Mouse (Mus musculus) MEL (cell line): Measurements from ENCODE around the gene Gm20388. TPM values are rescaled to one million over a fixed set of nuclear protein-coding genes. Genes with fewer than 3 reads are reported as not detected.

Source experiments
- DNase-seq: peaks from one replicate; pipeline ENCODE4 v3.0.0; 2011; ENCODE audit warnings: low read depth, low spot score
- H3K27ac ChIP-seq: 2 replicates; pipeline ENCODE4 v1.5.1; 2012; ENCODE audit warnings: low read depth, mild to moderate bottlenecking, control low read depth, low read length, moderate library complexity; ENCODE audit not compliant: control insufficient read depth
- H3K27me3 ChIP-seq, 2 experiments: fragments of 150-350 bp in 1 of 2; sonication (generic) in 1 of 2; 2 replicates each; pipeline ENCODE4 v1.6.1; 2012; ENCODE audit warnings: low read length in 2 of 2, mild to moderate bottlenecking in 2 of 2, improper control_type of control experiment in 1 of 2, moderate library complexity in 1 of 2; ENCODE audit not compliant: insufficient read depth in 2 of 2, control insufficient read depth in 1 of 2
- H3K36me3 ChIP-seq, 2 experiments: 2 replicates each; pipeline ENCODE4 v1.6.1; 2012 to 2014; ENCODE audit warnings: low read length in 2 of 2, improper control_type of control experiment in 1 of 2, inconsistent platforms in 1 of 2, mild to moderate bottlenecking in 1 of 2; ENCODE audit not compliant: insufficient read depth in 2 of 2, control insufficient read depth in 1 of 2
- H3K4me1 ChIP-seq, 2 experiments: fragments of 150-350 bp in 1 of 2; sonication (generic) in 1 of 2; 2 replicates each; pipeline ENCODE4 v1.6.1; 2012; ENCODE audit warnings: low read length in 2 of 2, improper control_type of control experiment in 1 of 2, mild to moderate bottlenecking in 1 of 2; ENCODE audit not compliant: insufficient read depth in 2 of 2, control insufficient read depth in 1 of 2
- H3K4me3 ChIP-seq, 2 experiments: fragments of 150-350 bp in 1 of 2; sonication (generic) in 1 of 2; 2 replicates each; pipeline ENCODE4 v1.5.1; 2012; ENCODE audit warnings: low read depth in 2 of 2, low read length in 2 of 2, mild to moderate bottlenecking in 2 of 2, moderate library complexity in 2 of 2, control low read depth in 1 of 2, improper control_type of control experiment in 1 of 2; ENCODE audit not compliant: control insufficient read depth in 1 of 2, insufficient read depth in 1 of 2
- H3K79me2 ChIP-seq: 2 replicates; pipeline ENCODE4 v1.6.1; 2012; ENCODE audit warnings: mild to moderate bottlenecking, low read length, moderate library complexity; ENCODE audit not compliant: control insufficient read depth, poor library complexity, insufficient read depth
- H3K9ac ChIP-seq: 2 replicates; pipeline ENCODE4 v1.6.1; 2012; ENCODE audit warnings: low read depth, mild to moderate bottlenecking, control low read depth, low read length, moderate library complexity; ENCODE audit not compliant: control insufficient read depth, poor library complexity, severe bottlenecking
- H3K9me3 ChIP-seq: fragments of 150-350 bp; sonication (generic); replicated peaks from 2 replicates; pipeline ENCODE4 v1.6.1; 2012; ENCODE audit warnings: mild to moderate bottlenecking, low read length, improper control_type of control experiment, moderate library complexity; ENCODE audit not compliant: insufficient read depth
- CHD1 ChIP-seq: IDR thresholded peaks from 2 replicates; pipeline ENCODE4 v1.6.1; 2012; ENCODE audit warnings: low read depth, mild to moderate bottlenecking, inconsistent platforms, low read length, improper control_type of control experiment
- CHD2 ChIP-seq: IDR thresholded peaks from 2 replicates; pipeline ENCODE4 v1.6.1; 2011; ENCODE audit warnings: low read length, improper control_type of control experiment
- CTCF ChIP-seq, 3 experiments: IDR thresholded peaks in 2 of 3; conservative IDR thresholded peaks in 1 of 3; 2 replicates each; pipeline ENCODE4 v1.5.1; 2011 to 2012; ENCODE audit warnings: low read length in 3 of 3, low read depth in 2 of 3, mild to moderate bottlenecking in 2 of 3, improper control_type of control experiment in 1 of 3, inconsistent platforms in 1 of 3, mixed read lengths in 1 of 3, moderate library complexity in 1 of 3; ENCODE audit not compliant: control insufficient read depth in 1 of 3, insufficient read depth in 1 of 3, poor library complexity in 1 of 3, severe bottlenecking in 1 of 3
- GATA1 ChIP-seq: IDR thresholded peaks from 2 replicates; pipeline ENCODE4 v1.6.1; 2011; ENCODE audit warnings: low read depth, low read length, improper control_type of control experiment
- HCFC1 ChIP-seq: IDR thresholded peaks from 2 replicates; pipeline ENCODE4 v1.6.1; 2012; ENCODE audit warnings: low read depth, mild to moderate bottlenecking, inconsistent platforms, low read length, improper control_type of control experiment, moderate library complexity
- JUND ChIP-seq: IDR thresholded peaks from 2 replicates; pipeline ENCODE4 v1.6.1; 2011; ENCODE audit warnings: low read depth, mild to moderate bottlenecking, improper control_type of control experiment, low read length
- KAT2A ChIP-seq: conservative IDR thresholded peaks from 2 replicates; pipeline ENCODE4 v1.6.1; 2012; ENCODE audit warnings: low read depth, low read length, improper control_type of control experiment, inconsistent platforms
- MAX ChIP-seq: IDR thresholded peaks from 2 replicates; pipeline ENCODE4 v1.6.1; 2011; ENCODE audit warnings: low read length, improper control_type of control experiment
- MYB ChIP-seq: IDR thresholded peaks from 2 replicates; pipeline ENCODE4 v1.6.1; 2011; ENCODE audit warnings: mild to moderate bottlenecking, low read depth, low read length, improper control_type of control experiment
- MYC ChIP-seq: IDR thresholded peaks from 2 replicates; pipeline ENCODE4 v1.6.1; 2011; ENCODE audit warnings: low read depth, mild to moderate bottlenecking, low read length, improper control_type of control experiment, moderate library complexity
- NELFE ChIP-seq: IDR thresholded peaks from 2 replicates; pipeline ENCODE4 v1.6.1; 2011; ENCODE audit warnings: low read depth, low read length, improper control_type of control experiment
- NRF1 ChIP-seq: IDR thresholded peaks from 2 replicates; pipeline ENCODE4 v1.6.1; 2014; ENCODE audit warnings: low read depth, mild to moderate bottlenecking, inconsistent platforms, low read length, improper control_type of control experiment, moderate library complexity; ENCODE audit not compliant: poor library complexity, insufficient read depth, severe bottlenecking
- RAD21 ChIP-seq: IDR thresholded peaks from 2 replicates; pipeline ENCODE4 v1.6.1; 2011; ENCODE audit warnings: mild to moderate bottlenecking, low read depth, low read length, improper control_type of control experiment
- RCOR1 ChIP-seq: IDR thresholded peaks from 2 replicates; pipeline ENCODE4 v1.6.1; 2012; ENCODE audit warnings: low read depth, mild to moderate bottlenecking, inconsistent platforms, low read length, improper control_type of control experiment
- SMC3 ChIP-seq: IDR thresholded peaks from 2 replicates; pipeline ENCODE4 v1.6.1; 2011; ENCODE audit warnings: low read depth, low read length, improper control_type of control experiment
- TBP ChIP-seq: IDR thresholded peaks from 2 replicates; pipeline ENCODE4 v1.8.0; 2011; ENCODE audit warnings: low read depth, low read length, improper control_type of control experiment
- USF2 ChIP-seq, 2 experiments: IDR thresholded peaks; 2 replicates each; pipeline ENCODE4 v1.6.1; 2011 to 2012; ENCODE audit warnings: improper control_type of control experiment in 2 of 2, low read length in 2 of 2, borderline replicate concordance in 1 of 2, inconsistent platforms in 1 of 2, low read depth in 1 of 2, mild to moderate bottlenecking in 1 of 2; ENCODE audit not compliant: insufficient read depth in 1 of 2
- polyA plus RNA-seq, 2 experiments: library from polyadenylated mRNA; stranded (reverse) in 1 of 2; unstranded in 1 of 2; fragments of >175 nt in 1 of 2; fragments of >200 nt in 1 of 2; gene quantifications; 2 replicates each; pipeline versions ENCODE4 v1.2.1 to v1.2.4; 2012; ENCODE audit warnings: low replicate concordance in 2 of 2, low read depth in 1 of 2; ENCODE audit not compliant: insufficient read length in 2 of 2, insufficient read depth in 1 of 2, missing spikeins in 1 of 2
- total RNA-seq: library from RNA; depleted of rRNA; stranded (reverse); fragments of 300-350 nt; gene quantifications from 2 replicates; pipeline ENCODE4 v1.2.3, GENCODE M21; 2012

Gene Gm20388
- total and polyA plus RNA-seq, 3 experiments, result 11.1 to 17.8 TPM; not detected in 1

- Histone ChIP-seq H3K9ac (no peak overlapping the region), H3K27me3 (no peaks in the 10 kb centered on the region), H3K9me3 (no peaks in the 10 kb centered on the region)
- TF ChIP-seq MAX (no peak), NRF1 (no peak), NELFE (no peak), MYB (no peak), SMC3 (no peak), KAT2A (no peak)
- TF ChIP-seq, all 39 proteins: peak for 0
- Histone ChIP-seq H3K27ac (no peak overlapping the region), H3K4me3 (no peak overlapping the region), H3K4me1 (peaks cover 0 to 15% of the 10 kb centered on the region in 2 experiments; a peak in 1 of 4 replicates), H3K36me3 (peaks cover 9 to 16% of the 10 kb centered on the region in 2 experiments), H3K79me2 (peaks cover 90% of the 10 kb centered on the region)
- no peak for DNase-seq
Observed at GRCm38 (mm10) chr8:122673989-122674388, 2763.3 kb downstream of the Gm20388 start.

- H3K27ac ChIP-seq, result no peak overlapping the region
- TF ChIP-seq TBP, result no peak
- no peak for TF ChIP-seq USF2 (IDR thresholded peaks at IDR 0.05; ENCODE audit: borderline replicate concordance in 1 of 2, insufficient read depth in 1 of 2, low read depth in 1 of 2, low read length in 2 of 2)
- peak; percentile 8 for TF ChIP-seq RAD21
- no peak for TF ChIP-seq CHD1
- TF ChIP-seq CTCF (IDR thresholded peaks at IDR 0.05 in 2 of 3, conservative IDR thresholded peaks at IDR 0.05 in 1 of 3; ENCODE audit: control insufficient read depth in 1 of 3, insufficient read depth in 1 of 3, low read depth in 2 of 3, low read length in 3 of 3, poor library complexity in 1 of 3, severe bottlenecking in 1 of 3), result peak in 2 of 3 experiments; percentile 12 to 24; a peak in 1 of 6 replicates
- TF ChIP-seq CHD2, result no peak
- no peak for TF ChIP-seq GATA1
- no peak for TF ChIP-seq KAT2A
- no peak for TF ChIP-seq MYC
- no peak for TF ChIP-seq HCFC1
- no peak for TF ChIP-seq RCOR1
- TF ChIP-seq JUND, result no peak
- TF ChIP-seq, all 39 proteins: peak for 2
- Histone ChIP-seq H3K4me3 (no peak overlapping the region), H3K9me3 (no peaks in the 10 kb centered on the region), H3K79me2 (peaks cover 90% of the 10 kb centered on the region), H3K36me3 (peaks cover 0 to 23% of the 10 kb centered on the region in 2 experiments; a peak in 2 of 4 replicates), H3K4me1 (peaks cover 0 to 6% of the 10 kb centered on the region in 2 experiments; a peak in 1 of 4 replicates), H3K27me3 (no peaks in the 10 kb centered on the region), H3K9ac (no peak overlapping the region)
- no peak for DNase-seq
Observed at GRCm38 (mm10) chr8:122674999-122675398, 2764.4 kb downstream of the Gm20388 start.
